Mouse (Mus musculus): ENCODE measurements around the gene Gprc5b. TPM values are rescaled to one million over a fixed set of nuclear protein-coding genes. Genes with fewer than 3 reads are reported as not detected.

Gene Gprc5b
- polyA plus RNA-seq, 1 experiment from 2014 or later: 8.0 TPM

- Histone ChIP-seq H3K9ac (ENCODE audit: low read depth, low read length) (no peak overlapping the region), H3K4me2 (replicated peaks; ENCODE audit: low read depth, low read length) (no peak overlapping the region)
These were observed 63.3 kb downstream of the Gprc5b start for GRCm38 (mm10) chr7:118931502-118932395.

GRCm38 (mm10) chr7:118929601-118930311, 65.3 kb downstream of the Gprc5b start:
- Histone ChIP-seq H3K36me3 (ENCODE audit: control insufficient read depth, insufficient read depth, low read length) (no peaks in the 10 kb centered on the region), H3K9ac (ENCODE audit: low read depth, low read length) (no peak overlapping the region), H3K27ac (ENCODE audit: low read depth, low read length) (no peak overlapping the region), H3K4me3 (ENCODE audit: low read length) (no peak overlapping the region), H3K9me3 (ENCODE audit: control insufficient read depth, low read length) (no peaks in the 10 kb centered on the region), H3K27me3 (ENCODE audit: control insufficient read depth, insufficient read depth, low read length) (no peaks in the 10 kb centered on the region), H3K4me2 (replicated peaks; ENCODE audit: low read depth, low read length) (no peak overlapping the region), H3K4me1 (ENCODE audit: control insufficient read depth, insufficient read depth, low read length) (no peaks in the 10 kb centered on the region)
- 30% methylated on average over 16 of the region's 16 CpGs for WGBS
- peak; percentile 65; the same call in 1 of the 2 replicates for ATAC-seq (ENCODE audit: low FRiP score, low TSS enrichment)

More at GRCm38 (mm10) chr7:118931502-118932395, 63.3 kb downstream of the Gprc5b start:
- Histone ChIP-seq H3K27ac (ENCODE audit: low read depth, low read length) (no peak overlapping the region), H3K9me3 (ENCODE audit: control insufficient read depth, low read length) (no peaks in the 10 kb centered on the region), H3K36me3 (ENCODE audit: control insufficient read depth, insufficient read depth, low read length) (no peaks in the 10 kb centered on the region), H3K4me1 (ENCODE audit: control insufficient read depth, insufficient read depth, low read length) (no peaks in the 10 kb centered on the region), H3K27me3 (ENCODE audit: control insufficient read depth, insufficient read depth, low read length) (no peaks in the 10 kb centered on the region), H3K4me3 (ENCODE audit: low read length) (no peak overlapping the region)
- no peak for ATAC-seq (ENCODE audit: low FRiP score, low TSS enrichment)
- WGBS: 74% methylated on average over 17 of the region's 17 CpGs

- H3K4me2 ChIP-seq (replicated peaks; ENCODE audit: low read depth, low read length): no peak overlapping the region
- H3K27me3 ChIP-seq (ENCODE audit: control insufficient read depth, insufficient read depth, low read length): no peaks in the 10 kb centered on the region
- H3K9ac ChIP-seq (ENCODE audit: low read depth, low read length): no peak overlapping the region
- H3K4me1 ChIP-seq (ENCODE audit: control insufficient read depth, insufficient read depth, low read length): no peaks in the 10 kb centered on the region
- no peak overlapping the region for H3K27ac ChIP-seq (ENCODE audit: low read depth, low read length)
- H3K9me3 ChIP-seq (ENCODE audit: control insufficient read depth, low read length): no peaks in the 10 kb centered on the region
- no peak for ATAC-seq (ENCODE audit: low FRiP score, low TSS enrichment)
- 75% methylated on average over 8 of the region's 8 CpGs for WGBS
- no peak overlapping the region for H3K4me3 ChIP-seq (ENCODE audit: low read length)
- H3K36me3 ChIP-seq (ENCODE audit: control insufficient read depth, insufficient read depth, low read length): no peaks in the 10 kb centered on the region
These were observed 66.1 kb downstream of the Gprc5b start for GRCm38 (mm10) chr7:118928916-118929315.

- H3K4me1 ChIP-seq (ENCODE audit: control insufficient read depth, insufficient read depth, low read length): no peaks in the 10 kb centered on the region
- H3K9me3 ChIP-seq (ENCODE audit: control insufficient read depth, low read length): no peaks in the 10 kb centered on the region
- no peaks in the 10 kb centered on the region for H3K27me3 ChIP-seq (ENCODE audit: control insufficient read depth, insufficient read depth, low read length)
- H3K9ac ChIP-seq (ENCODE audit: low read depth, low read length): no peak overlapping the region
- no peak overlapping the region for H3K4me2 ChIP-seq (replicated peaks; ENCODE audit: low read depth, low read length)
- H3K4me3 ChIP-seq (ENCODE audit: low read length): no peak overlapping the region
- ATAC-seq (ENCODE audit: low FRiP score, low TSS enrichment): no peak
- no peaks in the 10 kb centered on the region for H3K36me3 ChIP-seq (ENCODE audit: control insufficient read depth, insufficient read depth, low read length)
- WGBS: 90% methylated on average over 3 of the region's 3 CpGs
- H3K27ac ChIP-seq (ENCODE audit: low read depth, low read length): no peak overlapping the region
These were observed 66.7 kb downstream of the Gprc5b start for GRCm38 (mm10) chr7:118928316-118928715.

DNA sequence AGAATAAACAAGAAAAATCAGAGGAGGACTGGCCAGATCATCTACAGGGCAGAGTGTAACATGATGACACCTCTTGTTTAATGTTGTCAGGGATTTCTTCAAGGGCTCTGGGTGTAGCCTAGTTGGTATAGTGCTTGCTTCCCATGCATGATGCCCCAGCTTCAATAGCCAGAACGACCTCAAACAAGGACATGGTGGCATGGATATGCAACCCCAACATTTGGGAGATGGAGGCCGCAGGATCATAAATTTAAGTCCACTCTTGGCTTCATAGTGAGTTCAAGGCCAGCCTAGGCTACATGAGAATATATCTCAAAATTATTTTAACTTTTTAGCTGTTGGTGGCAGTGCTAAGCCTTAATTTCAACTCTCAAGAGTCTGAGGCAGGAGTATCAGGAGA, 67.7 kb downstream of the Gprc5b start:
- H3K36me3 ChIP-seq (ENCODE audit: control insufficient read depth, insufficient read depth, low read length): no peaks in the 10 kb centered on the region
- no peak overlapping the region for H3K27ac ChIP-seq (ENCODE audit: low read depth, low read length)
- no peak overlapping the region for H3K4me3 ChIP-seq (ENCODE audit: low read length)
- WGBS: 87% methylated on average over 2 of the region's 2 CpGs
- H3K4me2 ChIP-seq (replicated peaks; ENCODE audit: low read depth, low read length): no peak overlapping the region
- no peaks in the 10 kb centered on the region for H3K4me1 ChIP-seq (ENCODE audit: control insufficient read depth, insufficient read depth, low read length)
- no peak for ATAC-seq (ENCODE audit: low FRiP score, low TSS enrichment)
- H3K9me3 ChIP-seq (ENCODE audit: control insufficient read depth, low read length): no peaks in the 10 kb centered on the region
- no peaks in the 10 kb centered on the region for H3K27me3 ChIP-seq (ENCODE audit: control insufficient read depth, insufficient read depth, low read length)
- H3K9ac ChIP-seq (ENCODE audit: low read depth, low read length): no peak overlapping the region

DNA sequence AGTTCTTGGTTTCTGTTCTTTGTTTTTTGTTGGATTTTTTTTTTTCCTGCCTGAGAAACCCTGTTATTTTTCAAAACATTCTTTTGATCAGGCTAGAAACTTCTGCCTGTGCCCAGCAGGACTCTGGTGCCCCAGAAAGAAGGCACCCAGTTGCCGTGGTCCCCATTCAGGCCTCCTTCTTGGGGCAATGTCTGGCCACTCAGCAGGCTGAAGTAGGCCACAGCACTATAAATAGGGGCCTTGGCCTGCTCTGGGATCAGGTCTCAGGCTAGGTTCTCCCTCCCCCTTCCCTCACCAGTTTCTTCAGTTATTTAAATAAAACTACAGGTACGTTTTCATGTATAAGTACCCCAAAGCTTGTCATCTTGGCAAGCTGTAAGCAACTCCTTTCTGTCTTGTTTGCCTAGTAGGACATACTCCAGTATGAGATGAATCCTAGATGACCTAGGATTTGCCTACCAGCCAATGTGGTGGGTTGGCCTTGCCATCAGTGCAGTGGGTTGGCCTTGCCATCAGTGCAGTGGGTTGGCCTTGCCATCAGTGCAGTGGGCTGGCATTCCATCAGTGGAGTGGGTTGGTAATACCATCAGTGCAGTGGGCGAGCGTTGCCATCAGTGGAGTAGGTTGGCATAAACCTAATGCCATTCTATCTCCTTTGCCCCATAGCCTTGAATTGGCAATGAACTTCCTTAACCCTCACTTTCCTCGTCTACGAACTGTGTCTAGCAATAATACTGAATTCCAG, 68.3 kb downstream of the Gprc5b start:
- Histone ChIP-seq H3K4me1 (ENCODE audit: control insufficient read depth, insufficient read depth, low read length) (no peaks in the 10 kb centered on the region), H3K4me3 (ENCODE audit: low read length) (no peak overlapping the region), H3K27me3 (ENCODE audit: control insufficient read depth, insufficient read depth, low read length) (no peaks in the 10 kb centered on the region), H3K27ac (ENCODE audit: low read depth, low read length) (no peak overlapping the region), H3K9me3 (ENCODE audit: control insufficient read depth, low read length) (no peaks in the 10 kb centered on the region), H3K4me2 (replicated peaks; ENCODE audit: low read depth, low read length) (no peak overlapping the region), H3K9ac (ENCODE audit: low read depth, low read length) (no peak overlapping the region), H3K36me3 (ENCODE audit: control insufficient read depth, insufficient read depth, low read length) (no peaks in the 10 kb centered on the region)
- WGBS: 89% methylated on average over 6 of the region's 6 CpGs
- ATAC-seq (ENCODE audit: low FRiP score, low TSS enrichment): no peak

- no peaks in the 10 kb centered on the region for H3K9me3 ChIP-seq (ENCODE audit: control insufficient read depth, low read length)
- no peak overlapping the region for H3K4me2 ChIP-seq (replicated peaks; ENCODE audit: low read depth, low read length)
- no peaks in the 10 kb centered on the region for H3K27me3 ChIP-seq (ENCODE audit: control insufficient read depth, insufficient read depth, low read length)
- no peaks in the 10 kb centered on the region for H3K4me1 ChIP-seq (ENCODE audit: control insufficient read depth, insufficient read depth, low read length)
- H3K27ac ChIP-seq (ENCODE audit: low read depth, low read length): no peak overlapping the region
- no peak overlapping the region for H3K9ac ChIP-seq (ENCODE audit: low read depth, low read length)
- ATAC-seq (ENCODE audit: low FRiP score, low TSS enrichment): no peak
- 81% methylated on average over 3 of the region's 3 CpGs for WGBS
- no peaks in the 10 kb centered on the region for H3K36me3 ChIP-seq (ENCODE audit: control insufficient read depth, insufficient read depth, low read length)
- H3K4me3 ChIP-seq (ENCODE audit: low read length): no peak overlapping the region
These were observed 69.5 kb downstream of the Gprc5b start for GRCm38 (mm10) chr7:118925547-118925946.

DNA sequence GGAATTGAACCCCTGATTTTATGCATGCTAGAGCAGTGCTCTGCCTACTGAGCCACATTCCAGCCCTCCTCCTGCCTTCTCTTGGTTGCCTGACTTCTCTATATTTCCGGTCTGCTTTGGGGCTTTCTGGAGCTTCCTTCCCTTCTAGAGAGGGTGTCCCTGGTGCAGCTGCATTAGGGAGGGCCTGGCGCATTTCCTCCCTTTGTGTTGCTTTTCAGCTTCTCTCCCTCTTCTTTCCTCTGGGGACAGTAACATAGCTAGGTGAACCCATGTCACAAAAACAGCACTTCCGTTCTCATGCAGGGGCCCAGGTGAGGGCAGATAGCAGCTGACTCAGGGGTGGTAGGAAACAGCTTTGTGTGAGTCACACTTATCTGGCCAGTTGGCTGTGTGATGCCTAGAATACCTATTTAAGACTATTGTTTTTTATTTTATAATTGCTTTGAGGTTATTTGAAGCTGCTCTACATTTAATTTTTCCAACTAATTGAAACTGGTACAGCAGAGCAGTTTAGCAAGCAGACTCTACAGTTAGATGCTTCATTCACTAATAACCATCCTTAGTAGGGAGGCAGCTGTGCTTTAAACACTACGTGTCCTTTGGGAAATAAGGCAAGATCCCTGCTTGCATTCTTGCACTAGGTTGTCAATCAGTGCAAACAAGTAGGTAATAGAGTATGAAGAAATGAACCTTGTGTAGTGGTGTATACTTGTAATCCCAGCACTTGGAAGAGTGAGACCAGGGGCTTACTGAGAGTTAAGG, 72.4 kb downstream of the Gprc5b start:
- no peaks in the 10 kb centered on the region for H3K36me3 ChIP-seq (ENCODE audit: control insufficient read depth, insufficient read depth, low read length)
- H3K4me2 ChIP-seq (replicated peaks; ENCODE audit: low read depth, low read length): no peak overlapping the region
- no peak overlapping the region for H3K27ac ChIP-seq (ENCODE audit: low read depth, low read length)
- H3K27me3 ChIP-seq (ENCODE audit: control insufficient read depth, insufficient read depth, low read length): no peaks in the 10 kb centered on the region
- WGBS: 66% methylated on average over 4 of the region's 4 CpGs
- no peak for ATAC-seq (ENCODE audit: low FRiP score, low TSS enrichment)
- no peaks in the 10 kb centered on the region for H3K9me3 ChIP-seq (ENCODE audit: control insufficient read depth, low read length)
- H3K4me1 ChIP-seq (ENCODE audit: control insufficient read depth, insufficient read depth, low read length): peaks cover 4% of the 10 kb centered on the region; the same call in 1 of the 2 replicates
- H3K9ac ChIP-seq (ENCODE audit: low read depth, low read length): no peak overlapping the region
- H3K4me3 ChIP-seq (ENCODE audit: low read length): no peak overlapping the region
